Mouse (Mus musculus) T-helper 2 cell (primary cell): Measurements from ENCODE around the gene Slc7a6os.

Experiments
- in situ Hi-C: fragments of 300-600 bp; cut with MboI, MseI; formaldehyde crosslinking; loops from one replicate; pipeline ENCODE4 v1.15.1; 2025; ENCODE audit warnings: high pct_unique_total_duplicates

The Slc7a6os gene

GRCm38 (mm10) chr8:106178428-106178827 lies 32.3 kb downstream of the Slc7a6os start:
- in situ Hi-C loops = no loop called here

- in situ Hi-C loops = no loop called here
These were observed 33.1 kb downstream of the Slc7a6os start for GRCm38 (mm10) chr8:106177594-106177993.

GRCm38 (mm10) chr8:106176891-106177290 lies 33.8 kb downstream of the Slc7a6os start:
- in situ Hi-C loops = no loop called here

GRCm38 (mm10) chr8:106173566-106173965 lies 37.2 kb downstream of the Slc7a6os start:
- in situ Hi-C loops = no loop called here

GRCm38 (mm10) chr8:106169934-106170480 lies 40.7 kb downstream of the Slc7a6os start:
- in situ Hi-C loops = no loop called here

GRCm38 (mm10) chr8:106169017-106169933 lies 41.5 kb downstream of the Slc7a6os start:
- in situ Hi-C loops = no loop called here

GRCm38 (mm10) chr8:106168356-106169016 lies 42.2 kb downstream of the Slc7a6os start, which contains the start of gene Slc7a6:
Slc7a6 (plus strand) TSS chr8:106168857.
- in situ Hi-C loops = no loop called here

GRCm38 (mm10) chr8:106165460-106165859 lies 45.3 kb downstream of the Slc7a6os start:
- in situ Hi-C loops = no loop called here

GRCm38 (mm10) chr8:106163251-106163650 lies 47.5 kb downstream of the Slc7a6os start:
- in situ Hi-C loops = no loop called here

GRCm38 (mm10) chr8:106159876-106160275 lies 50.9 kb downstream of the Slc7a6os start:
- in situ Hi-C loops = no loop called here

- in situ Hi-C loops = no loop called here
These were observed 52.4 kb downstream of the Slc7a6os start for GRCm38 (mm10) chr8:106158381-106158780.

- in situ Hi-C loops = no loop called here
These were observed 53.3 kb downstream of the Slc7a6os start for GRCm38 (mm10) chr8:106157419-106157818.

- in situ Hi-C loops = no loop called here
These were observed 57.9 kb downstream of the Slc7a6os start for GRCm38 (mm10) chr8:106152876-106153275.

GRCm38 (mm10) chr8:106151041-106151440 lies 59.7 kb downstream of the Slc7a6os start:
- in situ Hi-C loops = no loop called here
